Mouse (Mus musculus) monocyte, adult 2 months (primary cell): ENCODE measurements around the gene Cuzd1.

ENCODE experiments used
- DNase-seq, 2 experiments: peaks; one replicate each; pipeline ENCODE4 v3.0.0; 2022; ENCODE audit warnings: low spot score in 2 of 2, low read depth in 1 of 2

Gene Cuzd1

GRCm38 (mm10) chr7:131322192-131322591 is at the start of gene Cuzd1:
Cuzd1 (minus strand) TSS chr7:131322292.
- DNase-seq: no peak

DNA sequence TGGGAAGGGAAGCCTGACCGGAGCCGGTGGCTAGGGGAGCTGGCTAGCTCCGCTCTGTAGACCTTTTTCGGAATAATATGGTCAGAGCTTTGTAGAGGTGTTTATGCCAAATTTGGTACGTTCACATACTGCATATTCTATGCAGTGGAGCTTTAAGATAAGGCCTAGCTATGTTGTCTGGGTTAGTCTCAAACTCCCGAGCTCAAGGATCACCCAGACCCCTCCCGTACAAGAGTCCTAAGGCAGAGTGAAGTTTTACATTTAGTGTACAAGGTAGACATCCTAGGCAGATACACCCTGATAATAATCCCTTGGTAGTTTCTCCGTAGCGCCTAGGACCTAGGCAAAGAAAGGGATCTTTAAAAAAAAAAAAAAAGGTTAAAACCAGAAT is 49.4 kb upstream of the Cuzd1 start:
- no peak for DNase-seq

DNA sequence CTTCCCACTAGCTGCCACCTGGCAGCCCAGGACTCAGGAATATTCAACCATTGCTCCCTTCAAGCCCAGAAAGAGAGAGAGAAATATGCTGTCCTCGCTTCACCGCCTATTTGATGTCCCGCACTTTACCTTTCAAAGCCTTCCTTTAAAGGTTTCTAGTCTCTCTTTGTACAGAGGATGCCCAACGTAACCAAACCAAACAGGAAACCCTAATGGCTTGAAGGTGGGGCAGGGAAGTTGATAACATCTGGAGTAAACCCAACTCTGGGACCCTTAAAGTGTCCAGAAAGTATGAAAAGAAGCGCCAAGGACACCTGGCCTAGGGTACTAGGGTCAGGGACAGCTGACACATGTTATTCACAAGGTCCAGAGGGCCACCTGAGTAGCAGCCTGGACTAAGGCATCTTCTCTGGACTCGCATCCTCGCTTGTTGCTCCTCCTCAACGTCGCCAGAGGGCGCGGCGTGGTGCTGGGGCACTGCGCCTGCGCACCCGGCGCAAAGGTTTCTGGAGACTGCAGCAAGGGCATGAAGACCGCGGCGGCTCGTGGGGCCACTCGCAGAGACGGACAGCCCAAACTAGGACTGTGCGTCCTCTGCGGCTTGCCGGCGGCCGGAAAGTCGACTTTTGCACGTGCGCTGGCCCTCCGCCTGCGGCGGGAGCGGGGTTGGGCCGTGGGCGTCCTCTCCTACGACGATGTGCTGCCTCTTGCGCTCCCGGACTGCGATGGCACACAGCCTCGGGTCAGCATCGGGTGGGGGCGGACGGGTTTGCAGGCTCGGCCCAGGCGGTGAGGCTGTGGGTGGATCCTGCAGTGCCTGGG is 48.8 kb upstream of the Cuzd1 start, which contains the start of gene Pstk:
Gene Pstk, plus strand, starts transcription at position 494 of the 822 bp plus-strand sequence.
- peak; percentile 54 to 78 for DNase-seq

- DNase-seq: no peak
Observed at GRCm38 (mm10) chr7:131364131-131364530, 42.0 kb upstream of the Cuzd1 start.

- peak; percentile 50 to 74 for DNase-seq
Observed at GRCm38 (mm10) chr7:131362615-131363300, 40.7 kb upstream of the Cuzd1 start, which contains the start of gene 2310057M21Rik. 2310057M21Rik (minus strand) TSS chr7:131362759.

GRCm38 (mm10) chr7:131362269-131362614 is 40.1 kb upstream of the Cuzd1 start:
- no peak for DNase-seq

DNA sequence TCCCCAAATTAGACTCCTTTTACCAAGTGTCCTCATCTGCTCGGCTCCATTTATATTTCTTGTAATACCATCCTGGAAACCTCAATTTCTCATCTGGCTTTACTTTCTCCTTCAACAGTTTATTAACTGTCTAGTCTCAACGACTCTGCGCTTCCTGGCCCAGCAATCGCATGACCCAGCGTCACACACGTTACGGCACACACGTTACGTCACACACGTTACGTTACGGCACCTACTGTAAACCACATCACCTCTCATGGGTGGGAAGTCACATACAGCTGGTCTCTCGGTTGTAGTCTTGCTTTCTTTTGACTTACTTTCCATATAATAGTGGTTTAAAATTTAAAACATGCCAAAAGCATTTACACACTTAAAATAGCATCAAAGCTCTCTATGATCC is 34.0 kb upstream of the Cuzd1 start:
- DNase-seq: no peak

DNA sequence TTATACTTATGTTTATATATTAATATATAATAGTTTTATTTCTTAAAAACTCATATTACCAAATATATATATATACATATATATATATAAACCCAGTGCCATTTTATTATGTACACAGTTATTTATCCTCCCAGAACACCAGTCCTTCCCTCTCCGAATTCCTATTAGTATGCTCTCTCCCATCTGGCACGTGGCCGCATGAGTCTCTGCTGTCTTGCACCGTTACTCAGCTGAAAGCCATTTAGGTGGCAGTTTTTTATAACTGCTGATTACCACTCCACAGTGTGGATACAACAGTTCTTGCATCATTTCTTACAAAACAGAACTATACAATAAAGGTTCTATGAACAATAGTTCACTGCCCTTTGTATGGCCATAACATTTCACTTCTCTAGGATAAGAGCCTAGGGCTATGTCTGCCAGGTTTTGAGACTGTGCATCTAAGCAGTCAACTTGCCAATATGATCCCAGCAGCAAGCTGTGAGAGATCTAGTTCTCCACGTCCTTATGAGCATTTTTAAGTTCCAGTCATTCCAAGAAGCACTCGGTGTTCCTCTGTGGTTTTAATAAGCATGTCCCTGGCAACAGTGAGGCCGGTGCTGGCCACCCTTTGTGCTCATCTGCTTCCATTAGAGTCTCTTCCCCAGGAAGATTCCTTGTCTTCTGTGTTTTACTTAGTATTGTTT is 23.9 kb upstream of the Cuzd1 start:
- no peak for DNase-seq

- DNase-seq: no peak
Observed at GRCm38 (mm10) chr7:131337502-131338068, 15.5 kb upstream of the Cuzd1 start.

DNA sequence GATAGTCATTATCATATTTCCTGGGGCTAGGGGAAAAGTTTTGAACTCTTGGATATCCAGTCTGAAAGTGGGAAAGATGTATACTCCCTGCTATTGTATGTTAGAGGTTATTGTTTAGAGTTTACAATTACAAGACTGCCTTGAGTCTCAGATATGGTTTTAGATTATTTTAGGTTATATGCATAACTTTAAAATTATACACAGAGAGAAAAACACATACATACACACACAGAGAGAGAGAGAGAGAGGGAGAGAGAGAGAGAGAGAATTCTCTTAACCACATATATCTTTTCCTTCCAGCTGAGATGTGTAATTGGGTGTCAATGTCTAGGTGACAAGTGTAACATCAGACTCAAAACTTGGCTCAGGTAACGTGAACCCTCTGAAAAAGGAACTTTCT is 11.5 kb upstream of the Cuzd1 start, which contains the start of gene Fam24a:
Gene Fam24a, plus strand, starts transcription at position 301 of the 400 bp plus-strand sequence.
- no peak for DNase-seq

DNA sequence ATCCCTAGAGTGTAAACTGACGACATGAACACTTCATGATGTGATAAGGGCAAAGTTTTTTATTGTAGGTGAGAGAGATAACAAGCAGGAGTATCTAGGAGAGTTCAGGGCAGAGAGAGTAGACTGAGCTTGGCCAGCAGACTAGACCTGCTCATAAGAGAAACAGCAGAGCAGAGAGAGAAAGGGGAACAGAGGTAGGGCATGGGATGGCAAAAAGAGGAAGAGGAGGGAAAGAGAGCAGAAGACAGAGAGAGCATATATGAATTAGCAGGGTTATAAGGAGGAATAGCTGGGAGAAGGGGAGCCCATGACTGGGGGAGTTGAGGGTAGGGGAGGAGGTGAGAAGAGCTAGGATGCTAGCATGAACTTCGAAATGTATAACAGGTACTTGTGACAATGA is 9.6 kb upstream of the Cuzd1 start:
- DNase-seq: no peak

DNA sequence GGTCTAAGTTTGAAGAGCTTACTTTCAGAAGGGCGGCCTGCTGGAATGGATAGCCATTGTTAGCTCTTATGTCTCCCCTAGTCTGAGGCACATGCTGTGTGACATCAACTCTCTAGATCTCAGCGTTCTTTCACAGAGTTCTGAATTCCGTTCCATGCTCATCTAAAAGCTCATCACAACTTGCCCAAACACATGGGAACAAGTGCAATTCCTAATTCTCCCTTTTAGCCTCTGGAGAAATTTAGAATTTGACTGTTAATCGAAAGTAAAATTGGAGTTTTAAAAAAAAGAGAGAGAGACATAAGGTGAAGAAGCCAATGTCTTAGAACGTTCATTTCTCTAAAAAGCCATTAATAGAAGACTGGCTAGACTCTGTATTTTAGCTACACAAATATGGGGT is 7.3 kb upstream of the Cuzd1 start, which contains the start of gene Fam24b:
Gene Fam24b, minus strand, starts transcription at position 101 of the 400 bp plus-strand sequence.
- no peak for DNase-seq

DNA sequence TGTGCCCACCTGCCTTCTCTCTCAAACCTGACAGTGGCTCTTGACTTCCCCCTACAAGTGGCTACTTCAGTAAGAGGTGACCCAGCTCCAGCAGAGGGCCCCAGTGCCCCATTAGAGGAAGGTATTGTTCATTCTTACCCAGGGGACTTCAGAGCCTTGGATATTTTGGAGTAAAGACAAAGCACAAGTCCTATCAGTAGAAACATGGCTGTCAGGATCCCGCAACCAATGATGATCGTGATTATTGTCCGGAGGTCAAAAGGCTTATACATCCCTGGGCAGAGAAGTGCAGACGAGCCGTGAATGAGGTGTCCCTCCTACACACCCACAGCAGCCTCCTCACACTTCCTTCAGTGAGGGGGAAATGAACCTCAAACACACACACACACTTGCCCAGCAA is 5.0 kb upstream of the Cuzd1 start:
- DNase-seq: no peak

- DNase-seq: no peak
Observed at GRCm38 (mm10) chr7:131318340-131318739, 3.8 kb downstream of the Cuzd1 start.

GRCm38 (mm10) chr7:131317587-131317986 is 4.5 kb downstream of the Cuzd1 start:
- DNase-seq: no peak

- DNase-seq: no peak
Observed at GRCm38 (mm10) chr7:131314493-131314892, 7.6 kb downstream of the Cuzd1 start.

GRCm38 (mm10) chr7:131306733-131307132 is 15.4 kb downstream of the Cuzd1 start:
- DNase-seq: no peak

DNA sequence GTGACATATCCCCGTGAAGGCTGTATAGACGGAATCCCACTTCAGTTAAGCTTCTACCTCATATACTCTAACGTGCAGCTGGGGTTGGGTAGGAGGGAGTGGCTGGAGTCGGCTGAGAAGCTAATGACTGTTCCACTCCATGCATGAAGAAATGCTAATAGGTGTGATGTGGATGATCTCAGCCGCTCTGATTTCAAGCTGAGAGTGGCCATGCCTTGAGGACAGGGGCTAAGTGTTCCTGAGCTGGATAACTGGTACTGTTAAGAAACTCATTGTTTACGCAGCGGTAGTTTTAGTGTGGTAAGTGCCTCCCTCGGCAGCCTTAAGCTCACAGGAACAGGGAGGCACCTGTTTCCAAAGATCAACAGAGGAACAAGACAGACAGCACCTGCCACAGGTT is 18.8 kb downstream of the Cuzd1 start:
- DNase-seq: no peak

DNA sequence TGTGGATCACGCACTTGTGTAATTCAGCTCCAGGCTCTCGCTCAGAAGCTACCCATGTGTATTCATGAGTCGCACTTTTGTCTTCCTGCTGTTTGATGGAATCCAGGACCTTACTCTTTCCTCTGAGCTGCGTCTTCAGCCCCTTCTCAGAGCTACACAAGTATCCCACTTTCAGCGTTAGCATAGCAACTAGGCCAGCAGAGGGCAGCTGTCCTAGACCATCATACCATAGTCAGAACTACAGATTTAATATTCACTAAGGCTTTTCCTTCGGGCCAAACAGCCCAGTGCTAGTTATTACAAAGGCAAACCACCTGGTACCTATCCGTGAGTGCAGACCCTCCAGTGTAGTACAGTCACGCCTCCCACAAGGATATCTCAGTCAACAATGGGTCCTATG is 24.9 kb downstream of the Cuzd1 start:
- no peak for DNase-seq

- DNase-seq: no peak
Observed at GRCm38 (mm10) chr7:131265851-131266250, 56.2 kb downstream of the Cuzd1 start.

GRCm38 (mm10) chr7:131264251-131264650 is 57.8 kb downstream of the Cuzd1 start:
- no peak for DNase-seq
